In genomic region chr14:32785556-32786130, GRCm38 (mm10) we compare ENCODE assay signal across 14 mouse cellular contexts. TPM values are rescaled to one million over a fixed set of nuclear protein-coding genes. Genes with fewer than 3 reads are reported as not detected.
A peak's percentile ranks its signal among the peaks of the same experiment; 100 is the strongest.
DNase-seq lines count a peak whose midpoint lies in the region; ATAC-seq and TF ChIP-seq lines count a peak whose summit lies in the region.
"Had no signal": no experiment of that assay in that cellular context is flagged by ENCODE, and none has a peak within 500 bp of the region (broad histone marks: within the 10 kb centered on the region; RNA-seq: fewer than 3 reads in every experiment).

TSS of gene Tmem273 (plus strand) at chr14:32785963.

- H3K4me2 ChIP-seq in kidney, embryonic 14.5 days (replicated peaks; ENCODE audit: low read depth, low read length) = no peak within 1 kb of the TSS
- H3K4me2 ChIP-seq: forebrain, embryonic 12.5 days; limb, embryonic 15.5 days had no signal

- H3K36me3 ChIP-seq in kidney, embryonic 14.5 days (ENCODE audit: control insufficient read depth, insufficient read depth, low read length) = no peaks in the 10 kb centered on the region
- H3K36me3 ChIP-seq in macrophage (ENCODE audit: inconsistent target) = no peaks in the 10 kb centered on the region
- H3K36me3 ChIP-seq: forebrain, embryonic 12.5 days; G1E; limb, embryonic 15.5 days had no signal

- no peak within 1 kb of the TSS for H3K9ac ChIP-seq in kidney, embryonic 14.5 days (ENCODE audit: low read depth, low read length)
- H3K9ac ChIP-seq: forebrain, embryonic 12.5 days; limb, embryonic 15.5 days had no signal

- peak; percentile 32; the same call in 1 of the 2 replicates for TF ChIP-seq CTCF in bone marrow, adult 2 months (IDR thresholded peaks at IDR 0.05; ENCODE audit: control insufficient read depth, insufficient read depth, low read length)

- H3K9me3 ChIP-seq in kidney, embryonic 14.5 days (ENCODE audit: control insufficient read depth, low read length) = no peaks in the 10 kb centered on the region
- H3K9me3 ChIP-seq: forebrain, embryonic 12.5 days; limb, embryonic 15.5 days had no signal

- H3K27ac ChIP-seq in kidney, embryonic 14.5 days (ENCODE audit: low read depth, low read length) = no peak within 1 kb of the TSS
- H3K27ac ChIP-seq in bone marrow, adult 2 months (ENCODE audit: control insufficient read depth, insufficient read depth, low read depth, low read length, poor library complexity) = peak within 1 kb of the TSS; percentile 7; the same call in 1 of the 2 replicates
- peak within 1 kb of the TSS; percentile 92 for H3K27ac ChIP-seq in macrophage
- H3K27ac ChIP-seq: forebrain, embryonic 12.5 days; layer of hippocampus, adult 2 months; limb, embryonic 15.5 days had no signal

- no peak for ATAC-seq in kidney, embryonic 14.5 days (ENCODE audit: low FRiP score, low TSS enrichment)
- ATAC-seq: midbrain, embryonic 16.5 days had no signal

- no peaks in the 10 kb centered on the region for H3K27me3 ChIP-seq in kidney, embryonic 14.5 days (ENCODE audit: control insufficient read depth, insufficient read depth, low read length)
- H3K27me3 ChIP-seq: forebrain, embryonic 12.5 days; limb, embryonic 15.5 days had no signal

- 75% methylated on average over 3 of the region's 3 CpGs for WGBS in kidney, embryonic 14.5 days
- 4% methylated on average over 3 of the region's 3 CpGs for WGBS in bone marrow, adult 2 months
- WGBS in macrophage (ENCODE audit: missing documents) = 0% methylated on average over 3 of the region's 3 CpGs

- peak; percentile 10 for DNase-seq in kidney, adult 9 months
- peak; percentile 94 for DNase-seq in 416B (ENCODE audit: low read depth)
- DNase-seq in right cerebral cortex, adult 2 months (ENCODE audit: low spot score in 2 of 2) = no peak
- no peak for DNase-seq in retina, postnatal 1 day
- no peak for DNase-seq in yolk sac, embryonic 10.5 days (ENCODE audit: low spot score)
- DNase-seq: gastrocnemius, postnatal 10 days had no signal

- peaks cover 49% of the 10 kb centered on the region for H3K79me2 ChIP-seq in macrophage (ENCODE audit: inconsistent target)

- H3K4me1 ChIP-seq in kidney, embryonic 14.5 days (ENCODE audit: control insufficient read depth, insufficient read depth, low read length) = no peaks in the 10 kb centered on the region
- H3K4me1 ChIP-seq in bone marrow, adult 2 months (ENCODE audit: control insufficient read depth, insufficient read depth, low read length) = peaks cover 10% of the 10 kb centered on the region
- H3K4me1 ChIP-seq: forebrain, embryonic 12.5 days; limb, embryonic 15.5 days had no signal

- no peak for TF ChIP-seq POLR2A in bone marrow, adult 2 months (IDR thresholded peaks at IDR 0.05; ENCODE audit: borderline replicate concordance, control insufficient read depth, low read depth, low read length)

- H3K4me3 ChIP-seq in kidney, embryonic 14.5 days (ENCODE audit: low read length) = no peak within 1 kb of the TSS
- H3K4me3 ChIP-seq in bone marrow, adult 2 months (replicated peaks; ENCODE audit: control insufficient read depth, low read depth, low read length) = peak within 1 kb of the TSS; percentile 43
- H3K4me3 ChIP-seq in macrophage (ENCODE audit: inconsistent target) = peak within 1 kb of the TSS; percentile 70
- H3K4me3 ChIP-seq: forebrain, embryonic 12.5 days; layer of hippocampus, adult 2 months; limb, embryonic 15.5 days had no signal

RNA-seq across cellular contexts. Expression of gene Tmem273, which starts in this region (rescaled TPM):
- polyA plus RNA-seq in kidney, embryonic 14.5 days (2014; fragmentation: Nextera tagmentation; extraction: Ambion mirVana) = 0.56 and 0.70 TPM in 2 replicates
- 7.4 and 23.8 TPM in 2 replicates for polyA plus RNA-seq in bone marrow, adult 2 months (2011; ENCODE audit: insufficient read depth, insufficient read length, low replicate concordance, missing spikeins)
- total RNA-seq in macrophage (2018; cell fraction: chromatin; rRNA removed) = 100 to 1,000 TPM in 7 of 26 experiments, 10 to 100 TPM in 17, 1 to 10 TPM in 2; 3.0 to 142 (median 70.4) TPM
- 10 to 100 TPM; 15.5 to 57.2 (median 27.6) TPM for total RNA-seq in macrophage (2018; cell fraction: cytosol; rRNA removed)
- 100 to 1,000 TPM in 5 of 26 experiments, 10 to 100 TPM in 20, 1 to 10 TPM in 1; 4.5 to 137 (median 54.5) TPM for total RNA-seq in macrophage (2018; cell fraction: nucleus; rRNA removed)
- polyA plus RNA-seq in macrophage (2018) = 50.0 to 64.0 TPM (median 56.3 TPM) in 3 replicates
- total RNA-seq: G1E had no signal
- polyA plus RNA-seq: G1E had no signal

Comparison
In these comparisons a context has a peak if more than half of its experiments do, and no peak if none do; other contexts are left out.
1. DNase-seq: peak in kidney, adult 9 months (single experiment) and 416B (single experiment); none in right cerebral cortex, adult 2 months (0 of 2), retina, postnatal 1 day (single experiment) and yolk sac, embryonic 10.5 days (single experiment).